Mouse (Mus musculus) liver, embryonic 16.5 days (tissue): Measurements from ENCODE around the gene Cops2. TPM values are rescaled to one million over a fixed set of nuclear protein-coding genes. Genes with fewer than 3 reads are reported as not detected.

Experiments
- ATAC-seq: fragments of 200-750 bp; cut with Nextera tagmentation; 2 replicates; pipeline ENCODE4 v1.8.0; 2017; ENCODE audit warnings: low read depth, mild to moderate bottlenecking, moderate number of reproducible peaks, moderate library complexity
- H3K27ac ChIP-seq: fragments of 300-500 bp; sonication (generic); 2 replicates; pipeline ENCODE4 v1.5.1; 2014; ENCODE audit warnings: mild to moderate bottlenecking, low read length
- H3K27me3 ChIP-seq: fragments of 300-500 bp; sonication (generic); 2 replicates; pipeline ENCODE4 v1.6.1; 2014; ENCODE audit warnings: low read depth, low read length, mixed read lengths; ENCODE audit not compliant: control insufficient read depth, insufficient read depth
- H3K36me3 ChIP-seq: fragments of 300-500 bp; sonication (generic); 2 replicates; pipeline ENCODE4 v1.6.1; 2014; ENCODE audit warnings: mild to moderate bottlenecking; ENCODE audit not compliant: control insufficient read depth, insufficient read depth
- H3K4me1 ChIP-seq: fragments of 300-500 bp; sonication (generic); 2 replicates; pipeline ENCODE4 v1.6.1; 2014; ENCODE audit warnings: low read depth, low read length, mixed read lengths; ENCODE audit not compliant: control insufficient read depth
- H3K4me2 ChIP-seq: fragments of 300-500 bp; sonication (generic); 2 replicates; pipeline ENCODE4 v1.6.1; 2014; ENCODE audit warnings: low read depth, low read length, mixed read lengths
- H3K4me3 ChIP-seq: fragments of 300-500 bp; sonication (generic); 2 replicates; pipeline ENCODE4 v1.5.1; 2014; ENCODE audit warnings: low read depth, mild to moderate bottlenecking, low read length
- H3K9ac ChIP-seq: fragments of 300-500 bp; sonication (generic); 2 replicates; pipeline ENCODE4 v1.6.1; 2014; ENCODE audit warnings: low read depth, low read length
- H3K9me3 ChIP-seq: fragments of 300-500 bp; sonication (generic); replicated peaks from 2 replicates; pipeline ENCODE4 v1.6.1; 2016; ENCODE audit warnings: low read length; ENCODE audit not compliant: control insufficient read depth
- WGBS: fragments of 180-500 bp; shearing (Covaris S2); extraction: QIAGEN DNeasy Blood & Tissue Kit; methylation state at CpG from one replicate; pipeline ENCODE4 v1.1.7; 2014; ENCODE audit not compliant: insufficient replicate concordance; 5-methylcytosine and 5-hydroxymethylcytosine counted together
- polyA plus RNA-seq: library from polyadenylated mRNA; unstranded; fragments of >200 nt; fragmentation: Nextera tagmentation; extraction: Ambion mirVana; gene quantifications from 2 replicates; pipeline ENCODE4 v1.2.1, GENCODE M21; 2015

Cops2 gene
- polyA plus RNA-seq, 1 experiment from 2014 or later = 35.6 TPM

- H3K4me3 ChIP-seq = no peak overlapping the region
- H3K4me1 ChIP-seq = no peaks in the 10 kb centered on the region
- H3K9ac ChIP-seq = no peak overlapping the region
- no peaks in the 10 kb centered on the region for H3K27me3 ChIP-seq
- H3K27ac ChIP-seq = no peak overlapping the region
- no peaks in the 10 kb centered on the region for H3K9me3 ChIP-seq
- WGBS = 83% methylated on average over 2 of the region's 2 CpGs
- no peak overlapping the region for H3K4me2 ChIP-seq
- no peak for ATAC-seq
- H3K36me3 ChIP-seq = peaks cover 49% of the 10 kb centered on the region
These were observed 20.1 kb downstream of the Cops2 start for GRCm38 (mm10) chr2:125838708-125839284.

- Histone ChIP-seq H3K36me3 (peaks cover 52% of the 10 kb centered on the region), H3K27me3 (no peaks in the 10 kb centered on the region), H3K9me3 (no peaks in the 10 kb centered on the region), H3K4me3 (no peak overlapping the region), H3K4me1 (no peaks in the 10 kb centered on the region), H3K9ac (no peak overlapping the region), H3K4me2 (no peak overlapping the region), H3K27ac (no peak overlapping the region)
- 69% methylated on average over 7 of the region's 7 CpGs for WGBS
- ATAC-seq = no peak
These were observed 20.8 kb downstream of the Cops2 start for GRCm38 (mm10) chr2:125838091-125838490.

DNA sequence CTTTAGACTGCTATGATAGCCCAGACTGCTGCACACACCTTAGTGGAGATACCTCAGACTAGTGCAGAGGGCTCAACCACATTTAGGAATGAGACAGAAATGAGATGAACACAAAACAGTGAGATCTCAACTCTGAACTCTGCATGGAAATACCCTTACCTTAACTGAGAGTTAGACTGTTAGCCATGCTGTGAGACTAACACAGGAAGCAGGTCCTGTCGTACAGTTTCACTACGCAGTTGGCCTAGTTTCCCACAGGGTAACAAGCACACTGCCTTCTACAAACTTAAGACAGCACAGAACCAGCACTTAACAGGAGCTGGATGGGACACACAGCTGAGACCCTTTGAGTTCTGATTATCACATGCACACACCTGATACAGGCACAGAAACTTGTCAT lies 29.0 kb downstream of the Cops2 start:
- H3K27me3 ChIP-seq = no peaks in the 10 kb centered on the region
- 83% methylated on average over 2 of the region's 2 CpGs for WGBS
- no peak overlapping the region for H3K4me2 ChIP-seq
- no peak for ATAC-seq
- H3K4me1 ChIP-seq = no peaks in the 10 kb centered on the region
- no peak overlapping the region for H3K9ac ChIP-seq
- H3K9me3 ChIP-seq = no peaks in the 10 kb centered on the region
- peaks cover 29% of the 10 kb centered on the region for H3K36me3 ChIP-seq
- no peak overlapping the region for H3K4me3 ChIP-seq
- H3K27ac ChIP-seq = no peak overlapping the region

DNA sequence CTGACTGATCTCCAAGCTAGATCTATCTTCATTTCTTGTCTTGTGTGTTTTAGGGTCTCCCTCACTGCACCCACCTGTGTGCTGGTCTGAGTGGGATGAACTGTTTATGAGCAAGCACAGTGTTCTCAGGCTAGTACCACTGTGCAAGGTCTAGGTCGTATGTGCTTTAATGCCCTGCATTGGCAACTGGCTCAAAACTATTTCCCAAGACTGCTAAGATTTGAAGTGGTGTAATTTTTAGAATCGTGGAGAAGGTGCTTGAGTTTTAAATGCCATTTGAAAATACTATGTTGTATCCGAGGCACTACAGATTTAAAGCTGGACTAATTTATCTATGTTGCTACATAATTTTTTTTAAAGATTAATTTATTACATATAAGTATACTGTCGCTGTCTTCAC lies 31.0 kb downstream of the Cops2 start:
- H3K36me3 ChIP-seq = peaks cover 15% of the 10 kb centered on the region
- no peaks in the 10 kb centered on the region for H3K9me3 ChIP-seq
- no peaks in the 10 kb centered on the region for H3K27me3 ChIP-seq
- H3K4me1 ChIP-seq = no peaks in the 10 kb centered on the region
- no peak overlapping the region for H3K4me2 ChIP-seq
- no peak overlapping the region for H3K27ac ChIP-seq
- no peak overlapping the region for H3K4me3 ChIP-seq
- no peak overlapping the region for H3K9ac ChIP-seq
- no peak for ATAC-seq
- WGBS = 76% methylated on average over 4 of the region's 4 CpGs

GRCm38 (mm10) chr2:125826201-125826600 lies 32.7 kb downstream of the Cops2 start:
- H3K4me2 ChIP-seq = no peak overlapping the region
- 53% methylated on average over 4 of the region's 4 CpGs for WGBS
- no peaks in the 10 kb centered on the region for H3K4me1 ChIP-seq
- no peaks in the 10 kb centered on the region for H3K27me3 ChIP-seq
- H3K9me3 ChIP-seq = no peaks in the 10 kb centered on the region
- no peak overlapping the region for H3K27ac ChIP-seq
- ATAC-seq = no peak
- H3K4me3 ChIP-seq = no peak overlapping the region
- 0 out of 2 replicates have a peak, but pooled peaks cover 2% of the 10 kb centered on the region for H3K36me3 ChIP-seq
- no peak overlapping the region for H3K9ac ChIP-seq

DNA sequence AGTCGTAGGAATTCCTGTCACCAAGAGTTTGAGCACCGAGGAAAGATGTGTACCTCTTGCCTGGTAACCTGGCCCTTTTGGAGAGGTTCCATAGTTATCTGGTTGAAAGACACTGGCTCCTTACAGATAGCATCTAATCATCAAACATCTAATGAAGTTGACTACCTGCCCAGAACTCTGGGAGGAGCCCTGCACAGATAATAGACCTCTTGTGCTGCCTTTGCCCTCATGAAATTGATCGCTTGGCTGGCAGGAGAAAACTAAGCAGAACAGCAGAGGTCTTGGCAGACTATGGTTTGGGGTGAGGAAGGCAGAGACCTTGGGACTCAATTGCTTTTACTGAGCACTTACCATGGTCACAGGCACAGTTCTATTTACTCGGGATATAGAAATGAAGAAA lies 38.5 kb downstream of the Cops2 start:
- Histone ChIP-seq H3K9ac (no peak overlapping the region), H3K27me3 (no peaks in the 10 kb centered on the region), H3K36me3 (no peaks in the 10 kb centered on the region), H3K4me1 (no peaks in the 10 kb centered on the region), H3K4me3 (no peak overlapping the region), H3K9me3 (no peaks in the 10 kb centered on the region), H3K27ac (no peak overlapping the region), H3K4me2 (no peak overlapping the region)
- 55% methylated on average over 4 of the region's 4 CpGs for WGBS
- ATAC-seq = no peak

- 57% methylated on average over 9 of the region's 9 CpGs for WGBS
- Histone ChIP-seq H3K36me3 (no peaks in the 10 kb centered on the region), H3K4me1 (no peaks in the 10 kb centered on the region), H3K4me3 (no peak overlapping the region), H3K9me3 (no peaks in the 10 kb centered on the region), H3K27ac (no peak overlapping the region), H3K9ac (no peak overlapping the region), H3K4me2 (no peak overlapping the region), H3K27me3 (no peaks in the 10 kb centered on the region)
- no peak for ATAC-seq
These were observed 44.9 kb downstream of the Cops2 start for GRCm38 (mm10) chr2:125813972-125814595.

- Histone ChIP-seq H3K36me3 (no peaks in the 10 kb centered on the region), H3K27ac (no peak overlapping the region), H3K4me2 (no peak overlapping the region), H3K4me3 (no peak overlapping the region), H3K4me1 (no peaks in the 10 kb centered on the region), H3K27me3 (no peaks in the 10 kb centered on the region), H3K9me3 (no peaks in the 10 kb centered on the region), H3K9ac (no peak overlapping the region)
- ATAC-seq = no peak
- WGBS = 17% methylated on average over 2 of the region's 2 CpGs
These were observed 47.6 kb downstream of the Cops2 start for GRCm38 (mm10) chr2:125811332-125811731.

DNA sequence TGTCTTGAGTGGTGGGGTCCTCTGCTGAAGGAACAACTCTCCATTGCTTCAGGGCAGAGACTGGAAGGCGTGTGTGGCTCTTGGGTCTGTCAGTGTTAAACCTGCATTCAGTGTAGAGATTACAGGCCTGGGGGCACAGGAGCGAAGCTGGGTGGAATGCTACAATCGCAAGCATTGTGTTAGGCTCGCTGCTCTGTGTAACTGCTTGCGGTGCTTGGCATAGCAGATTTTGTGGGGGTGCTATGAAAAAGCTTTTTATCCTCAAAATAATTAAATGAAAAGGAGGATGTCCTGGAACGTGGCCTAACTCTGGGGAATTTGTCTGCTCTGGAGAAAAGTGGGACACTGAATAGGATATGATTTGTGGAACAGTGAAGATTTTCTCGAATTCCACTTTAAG lies 49.4 kb downstream of the Cops2 start:
- no peaks in the 10 kb centered on the region for H3K36me3 ChIP-seq
- no peak for ATAC-seq
- H3K9ac ChIP-seq = no peak overlapping the region
- no peaks in the 10 kb centered on the region for H3K27me3 ChIP-seq
- no peak overlapping the region for H3K4me2 ChIP-seq
- no peaks in the 10 kb centered on the region for H3K9me3 ChIP-seq
- H3K27ac ChIP-seq = no peak overlapping the region
- 73% methylated on average over 7 of the region's 7 CpGs for WGBS
- no peaks in the 10 kb centered on the region for H3K4me1 ChIP-seq
- no peak overlapping the region for H3K4me3 ChIP-seq
